Mouse (Mus musculus) limb, embryonic 15.5 days (tissue): ENCODE results near the gene Usp19. TPM values are rescaled to one million over a fixed set of nuclear protein-coding genes. Genes with fewer than 3 reads are reported as not detected.

Experiments
- polyA plus RNA-seq: library from polyadenylated mRNA; unstranded; fragments of >200 nt; fragmentation: Nextera tagmentation; extraction: Ambion mirVana; gene quantifications from 2 replicates; pipeline ENCODE4 v1.2.1, GENCODE M21; 2015

Gene Usp19
- polyA plus RNA-seq, 1 experiment from 2014 or later, result 61.4 TPM

Other genes with a start within 250 kb of the Usp19 start
- gene Dag1, start 226.6 kb upstream of the Usp19 start, polyA plus RNA-seq, result 86.6 and 107 TPM in 2 replicates
- 35.5 and 43.8 TPM in 2 replicates for gene Nicn1, start 200.2 kb upstream of the Usp19 start, polyA plus RNA-seq
- 8.3 and 9.5 TPM in 2 replicates for gene Amt, start 193.7 kb upstream of the Usp19 start, polyA plus RNA-seq
- gene Rhoa, start 184.5 kb upstream of the Usp19 start, polyA plus RNA-seq, result 470 and 473 TPM in 2 replicates
- gene Tcta, start 184.4 kb upstream of the Usp19 start, polyA plus RNA-seq, result 44.3 and 47.6 TPM in 2 replicates
- 621 and 657 TPM in 2 replicates for gene Gpx1, start 151.7 kb upstream of the Usp19 start, polyA plus RNA-seq
- 99.6 and 108 TPM in 2 replicates for gene Usp4, start 142.7 kb upstream of the Usp19 start, polyA plus RNA-seq
- gene 1700102P08Rik, start 97.8 kb upstream of the Usp19 start, polyA plus RNA-seq, result 0.72 and 0.74 TPM in 2 replicates
- 1.2 and 1.3 TPM in 2 replicates for gene Ccdc36, start 62.1 kb upstream of the Usp19 start, polyA plus RNA-seq
- gene BC048562, start 54.1 kb upstream of the Usp19 start, polyA plus RNA-seq, result not detected in 2 replicates
- gene Ccdc71, start 30.1 kb upstream of the Usp19 start, polyA plus RNA-seq, result 56.3 and 57.8 TPM in 2 replicates
- gene Klhdc8b, start 29.0 kb upstream of the Usp19 start, polyA plus RNA-seq, result 30.6 and 32.5 TPM in 2 replicates
- gene Lamb2, start 10.9 kb upstream of the Usp19 start, polyA plus RNA-seq, result 78.4 and 79.9 TPM in 2 replicates
- gene Qars, start 17.1 kb downstream of the Usp19 start, polyA plus RNA-seq, result 104 and 107 TPM in 2 replicates
- gene Qrich1, start 26.2 kb downstream of the Usp19 start, polyA plus RNA-seq, result 112 TPM in 2 replicates
- gene Impdh2, start 69.7 kb downstream of the Usp19 start, polyA plus RNA-seq, result 151 and 157 TPM in 2 replicates
- gene Ndufaf3, start 76.8 kb downstream of the Usp19 start, polyA plus RNA-seq, result 33.6 and 40.4 TPM in 2 replicates
- gene Dalrd3, start 79.3 kb downstream of the Usp19 start, polyA plus RNA-seq, result 109 and 122 TPM in 2 replicates
- 89.6 and 95.0 TPM in 2 replicates for gene Wdr6, start 88.1 kb downstream of the Usp19 start, polyA plus RNA-seq
- 8.8 and 10.8 TPM in 2 replicates for gene P4htm, start 107.1 kb downstream of the Usp19 start, polyA plus RNA-seq
- 43.8 and 44.4 TPM in 2 replicates for gene Arih2, start 158.8 kb downstream of the Usp19 start, polyA plus RNA-seq
- 37.1 and 38.3 TPM in 2 replicates for gene Slc25a20, start 171.5 kb downstream of the Usp19 start, polyA plus RNA-seq
- gene Prkar2a, start 198.7 kb downstream of the Usp19 start, polyA plus RNA-seq, result 24.2 and 28.2 TPM in 2 replicates